Mouse (Mus musculus): ENCODE results near the gene Plekhh3.
"Not testable (repeated sequence)": the region's sequence is repeated elsewhere in the genome, so short reads cannot be mapped to it uniquely, and the experiment has no call there.

The Plekhh3 gene

DNA sequence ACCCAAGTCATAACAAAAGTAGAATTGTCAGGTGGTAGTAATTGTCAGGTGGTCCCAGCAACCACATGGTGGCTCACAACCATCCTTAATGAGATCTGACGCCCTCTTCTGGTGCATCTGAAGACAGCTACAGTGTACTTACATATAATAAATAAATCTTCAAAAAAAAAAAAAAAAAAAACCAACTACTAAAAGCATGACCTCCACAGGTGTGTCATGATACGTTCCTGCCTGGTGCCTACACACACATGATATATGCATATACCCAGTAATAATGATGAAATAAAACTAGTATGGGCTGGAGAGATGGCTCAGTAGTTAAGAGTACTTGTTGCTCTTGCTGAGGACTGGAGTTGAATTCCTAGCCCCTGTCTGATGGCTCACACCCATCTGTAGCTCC, 20.1 kb downstream of the Plekhh3 start:
- in situ Hi-C loops (cut with MboI), result no loop called here

GRCm38 (mm10) chr11:101149178-101150105, 21.7 kb downstream of the Plekhh3 start:
- in situ Hi-C loops (cut with MboI), result no loop called here

DNA sequence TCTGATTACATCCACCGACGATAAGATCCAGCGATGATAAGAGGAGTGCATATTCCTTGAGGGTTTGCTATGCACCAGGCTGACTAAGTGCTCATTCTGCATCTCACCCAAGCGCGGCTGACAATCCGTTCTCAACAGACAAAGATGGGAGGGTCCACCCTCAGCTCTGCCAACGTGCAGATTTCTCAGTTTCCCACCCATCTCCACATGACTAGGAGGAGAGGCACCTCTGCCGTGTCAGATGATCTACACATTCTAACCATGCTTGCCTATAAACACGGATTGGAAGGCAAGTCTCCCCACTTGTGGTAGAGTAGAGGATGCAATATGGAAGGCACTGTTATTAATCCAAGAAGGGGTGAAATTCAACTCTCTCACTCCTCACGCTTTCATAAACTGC, 22.4 kb downstream of the Plekhh3 start:
- in situ Hi-C loops (cut with MboI), result no loop called here

DNA sequence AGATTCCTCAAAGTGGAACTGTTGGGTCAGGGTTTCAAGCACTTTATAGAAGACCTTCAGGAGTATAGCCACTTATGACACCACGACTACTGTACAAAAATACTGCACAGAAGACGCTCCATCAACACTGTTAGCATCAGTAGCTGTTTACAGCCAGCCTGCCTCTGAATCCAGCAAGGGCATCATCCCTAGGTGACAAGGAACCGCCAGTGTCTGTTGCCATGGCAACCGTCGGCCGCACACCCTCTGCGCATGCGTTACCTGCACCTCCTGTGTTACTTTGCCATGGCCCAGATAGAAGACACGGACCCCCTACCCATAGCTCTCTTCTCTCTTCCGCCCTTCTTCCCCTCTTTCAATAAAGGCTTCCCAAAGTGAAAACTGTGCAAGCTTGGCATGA, 24.8 kb downstream of the Plekhh3 start:
- in situ Hi-C loops (cut with MboI), result no loop called here

- in situ Hi-C loops (cut with MboI), result no loop called here
Observed at GRCm38 (mm10) chr11:101143338-101144225, 27.6 kb downstream of the Plekhh3 start.

- in situ Hi-C loops (cut with MboI), result no loop called here
Observed at GRCm38 (mm10) chr11:101142215-101142967, 28.8 kb downstream of the Plekhh3 start.

DNA sequence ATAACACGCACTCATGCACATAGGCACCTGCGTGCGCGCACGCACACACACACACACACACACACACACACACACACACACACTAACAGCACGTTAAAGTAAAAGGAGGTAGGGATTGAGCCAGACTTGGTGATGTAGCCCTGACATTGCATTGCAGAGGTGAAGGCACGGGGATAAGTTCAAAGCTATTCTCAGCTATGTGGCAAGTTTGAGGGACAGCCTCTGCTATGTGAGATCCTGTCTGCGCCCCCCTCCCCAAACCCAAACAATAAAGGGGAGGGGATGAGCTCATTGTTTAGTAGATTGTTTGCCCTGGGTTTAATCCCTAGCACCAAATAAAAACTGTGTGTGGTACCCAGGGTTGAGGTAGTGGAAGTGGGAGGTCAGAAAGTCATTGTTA, 30.1 kb downstream of the Plekhh3 start:
- in situ Hi-C loops (cut with MboI), result no loop called here

DNA sequence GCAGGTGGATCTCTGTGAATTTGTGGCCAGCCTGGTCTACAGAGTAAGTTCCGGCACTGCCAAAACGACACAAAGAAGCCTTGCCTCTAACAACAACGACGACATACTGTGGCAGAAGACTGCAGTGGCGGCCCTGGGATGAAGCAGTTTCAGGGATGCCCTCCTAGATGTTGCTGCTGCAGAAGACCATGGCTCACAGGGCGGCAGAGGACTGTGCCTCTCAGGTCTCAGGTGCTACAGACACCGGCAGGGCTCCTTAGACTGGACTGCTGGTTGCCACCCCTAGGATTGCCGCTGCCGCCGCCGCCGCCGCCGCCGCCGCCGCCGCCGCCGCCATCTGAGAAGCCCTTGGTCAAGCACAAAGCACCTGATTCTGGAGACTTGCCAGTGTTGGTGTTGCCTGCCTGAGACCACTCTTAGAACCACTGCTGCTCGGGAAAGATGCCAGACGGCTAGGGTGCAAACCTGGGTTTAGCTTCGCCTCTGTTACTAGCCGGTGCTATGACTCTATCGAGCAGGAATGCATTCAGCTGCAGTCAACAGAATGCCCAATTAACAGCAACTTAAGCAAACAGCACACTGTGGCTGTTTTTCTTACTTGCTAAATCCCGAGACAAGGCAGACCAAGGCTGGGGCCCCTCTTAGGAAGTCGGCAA, 30.9 kb downstream of the Plekhh3 start:
- in situ Hi-C loops (cut with MboI), result no loop called here

GRCm38 (mm10) chr11:101138536-101139181, 32.5 kb downstream of the Plekhh3 start:
- in situ Hi-C loops (cut with MboI), result no loop called here

GRCm38 (mm10) chr11:101137000-101137399, 34.2 kb downstream of the Plekhh3 start:
- in situ Hi-C loops (cut with MboI), result no loop called here

GRCm38 (mm10) chr11:101134217-101134865, 36.8 kb downstream of the Plekhh3 start:
- in situ Hi-C loops (cut with MboI), result no loop called here

- in situ Hi-C loops (cut with MboI), result no loop called here
Observed at GRCm38 (mm10) chr11:101133037-101133436, 38.1 kb downstream of the Plekhh3 start.

DNA sequence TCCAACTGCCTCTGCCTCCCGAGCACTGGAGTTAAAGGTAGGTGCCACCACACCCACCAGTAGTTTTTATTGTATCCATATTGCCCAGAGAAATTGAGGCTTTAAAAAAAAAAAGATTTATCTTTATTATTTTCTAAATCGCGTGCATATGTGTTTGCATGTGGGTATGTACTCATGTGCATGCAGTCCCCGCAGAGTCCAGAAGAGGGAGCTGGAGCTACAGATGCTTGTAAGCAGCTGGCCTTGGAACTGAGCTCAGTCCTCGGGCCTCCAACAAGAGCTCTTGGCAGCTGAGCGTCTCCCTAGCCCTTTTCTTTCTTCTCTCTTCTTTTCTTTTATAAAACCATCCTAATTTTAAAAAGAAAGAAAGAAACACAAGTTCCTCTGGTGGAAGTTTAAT, 39.5 kb downstream of the Plekhh3 start:
- in situ Hi-C loops (cut with MboI), result no loop called here

DNA sequence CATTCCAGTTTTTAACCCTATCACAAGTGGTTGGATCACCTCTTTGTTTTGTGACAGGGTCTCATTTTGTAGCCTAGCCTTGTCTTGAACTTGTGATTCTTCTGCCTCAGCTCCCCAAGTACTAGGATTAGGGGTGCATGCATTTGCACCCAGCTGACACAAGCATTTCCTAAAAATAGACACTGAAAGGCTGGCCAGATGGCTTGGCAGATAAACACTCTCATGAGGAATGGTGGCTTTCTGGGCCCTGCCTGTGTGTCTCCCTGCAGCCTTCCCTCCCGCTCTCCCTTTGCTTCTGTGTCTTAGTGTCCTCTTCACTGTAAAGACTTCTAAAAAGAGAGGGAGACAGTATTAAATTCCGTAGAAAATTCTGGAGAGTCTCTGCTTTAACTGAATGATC, 40.0 kb downstream of the Plekhh3 start:
- in situ Hi-C loops (cut with MboI), result no loop called here

- in situ Hi-C loops (cut with MboI), result no loop called here
Observed at GRCm38 (mm10) chr11:101130056-101130756, 40.9 kb downstream of the Plekhh3 start.

GRCm38 (mm10) chr11:101128996-101129577, 42.1 kb downstream of the Plekhh3 start:
- in situ Hi-C loops (cut with MboI), result no loop called here

GRCm38 (mm10) chr11:101127075-101127474, 44.1 kb downstream of the Plekhh3 start:
- in situ Hi-C loops (cut with MboI), result no loop called here

DNA sequence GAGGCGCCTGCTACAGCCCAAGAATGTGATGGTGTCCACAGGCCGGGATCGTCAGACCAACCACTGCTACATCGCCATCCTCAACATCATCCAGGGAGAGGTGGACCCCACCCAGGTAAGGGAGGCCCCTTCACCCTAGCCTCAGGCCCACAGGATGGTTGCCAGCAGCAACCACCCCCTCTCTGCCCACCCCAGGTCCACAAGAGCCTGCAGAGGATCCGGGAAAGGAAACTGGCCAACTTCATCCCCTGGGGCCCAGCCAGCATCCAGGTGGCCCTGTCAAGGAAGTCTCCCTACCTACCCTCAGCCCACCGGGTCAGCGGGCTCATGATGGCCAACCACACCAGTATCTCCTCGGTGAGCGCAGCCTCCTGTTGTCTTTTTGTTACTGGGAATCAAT, 46.1 kb downstream of the Plekhh3 start:
- in situ Hi-C loops (cut with MboI), result not testable (repeated sequence)

- in situ Hi-C loops (cut with MboI), result not testable (repeated sequence)
Observed at GRCm38 (mm10) chr11:101124494-101124893, 46.7 kb downstream of the Plekhh3 start.
